Mouse (Mus musculus) limb, embryonic 13.5 days (tissue): ENCODE measurements at regions not wholly inside any gene's neighbourhood (a gene's known extent, or its start where the extent isn't known, plus 50 kb on each side); places are given as distances from the start of the nearest gene placed in this dataset.
A peak's percentile ranks its signal among the peaks of the same experiment; 100 is the strongest.

ENCODE experiments used
- ATAC-seq: fragments of 200-750 bp; cut with Nextera tagmentation; 2 replicates; pipeline ENCODE4 v1.8.0; 2017; ENCODE audit warnings: low read depth, moderate number of reproducible peaks, moderate TSS enrichment; ENCODE audit not compliant: low FRiP score
- H3K27ac ChIP-seq: fragments of 300-500 bp; sonication (generic); 2 replicates; pipeline ENCODE4 v1.5.1; 2015; ENCODE audit warnings: inconsistent platforms, mild to moderate bottlenecking, moderate library complexity
- H3K27me3 ChIP-seq: fragments of 300-500 bp; sonication (generic); 2 replicates; pipeline ENCODE4 v1.6.1; 2015; ENCODE audit warnings: mild to moderate bottlenecking, inconsistent platforms
- H3K36me3 ChIP-seq: fragments of 300-500 bp; sonication (generic); 2 replicates; pipeline ENCODE4 v1.6.1; 2015; ENCODE audit warnings: inconsistent platforms, mild to moderate bottlenecking, moderate library complexity
- H3K4me1 ChIP-seq: fragments of 300-500 bp; sonication (generic); 2 replicates; pipeline ENCODE4 v1.6.1; 2015; ENCODE audit warnings: inconsistent platforms
- H3K4me2 ChIP-seq: fragments of 300-500 bp; sonication (generic); replicated peaks from 2 replicates; pipeline ENCODE4 v1.6.1; 2015; ENCODE audit warnings: inconsistent platforms, mild to moderate bottlenecking, moderate library complexity
- H3K4me3 ChIP-seq: fragments of 300-500 bp; sonication (generic); 2 replicates; pipeline ENCODE4 v1.5.1; 2015; ENCODE audit warnings: moderate library complexity, mild to moderate bottlenecking, inconsistent platforms
- H3K9ac ChIP-seq: fragments of 300-500 bp; sonication (generic); 2 replicates; pipeline ENCODE4 v1.6.1; 2015; ENCODE audit warnings: mild to moderate bottlenecking, inconsistent platforms
- H3K9me3 ChIP-seq: fragments of 300-500 bp; sonication (generic); 2 replicates; pipeline ENCODE4 v1.6.1; 2016; ENCODE audit warnings: inconsistent platforms
- WGBS: fragments of 180-500 bp; shearing (Covaris S2); methylation state at CpG from one replicate; pipeline ENCODE4 v1.1.7; 2015; 5-methylcytosine and 5-hydroxymethylcytosine counted together

DNA sequence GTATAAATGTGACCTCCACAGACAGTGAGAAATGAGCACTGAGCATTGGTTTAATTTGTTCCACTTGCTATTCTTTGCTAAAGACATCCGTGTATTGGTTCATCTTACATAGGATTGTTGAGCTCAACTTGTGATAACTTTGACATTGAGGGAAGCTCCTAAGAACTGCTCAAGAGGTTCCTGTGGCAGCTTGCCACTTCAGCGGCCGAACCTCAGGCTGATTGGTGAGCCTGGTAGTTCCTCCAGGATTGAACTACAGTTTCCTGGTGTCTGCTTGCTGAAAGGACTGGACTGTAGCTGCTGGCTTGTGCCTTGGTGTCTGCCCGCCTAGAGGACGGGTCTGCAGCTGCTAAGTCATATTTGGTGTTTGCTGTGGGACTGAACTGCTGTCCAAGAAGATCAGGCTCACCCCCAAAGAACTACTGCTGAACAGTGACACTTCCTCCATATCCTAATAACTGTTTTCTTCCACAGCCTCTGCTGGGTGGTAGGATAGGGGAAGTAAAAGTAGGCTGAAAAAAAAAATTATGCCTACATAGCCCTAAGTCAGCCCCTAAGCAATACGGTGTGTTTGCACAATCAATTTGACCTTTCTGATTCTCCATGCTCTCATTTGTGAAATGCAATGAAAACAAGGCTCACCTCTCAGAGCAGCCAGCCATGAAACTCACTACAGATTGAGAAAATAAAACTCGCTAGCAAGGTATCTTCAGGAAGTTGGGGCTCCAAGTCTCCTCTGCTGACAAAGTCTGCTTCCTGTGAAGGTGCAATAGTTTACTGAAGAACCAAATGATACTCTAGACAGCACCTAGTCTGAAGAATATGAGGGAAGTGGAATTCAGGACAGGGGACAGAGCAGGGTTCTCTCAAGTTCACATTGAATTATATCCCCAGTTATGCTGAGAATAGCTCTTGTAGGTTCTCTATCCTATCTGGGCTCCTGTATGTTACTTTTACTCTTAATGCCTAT is 844.8 kb upstream of the Lrrc6 start:
- Histone ChIP-seq H3K27ac (no peak overlapping the region), H3K9ac (no peak overlapping the region), H3K9me3 (no peaks in the 10 kb centered on the region), H3K27me3 (no peaks in the 10 kb centered on the region), H3K36me3 (no peaks in the 10 kb centered on the region), H3K4me3 (no peak overlapping the region), H3K4me1 (no peaks in the 10 kb centered on the region), H3K4me2 (no peak overlapping the region)
- ATAC-seq: no peak
- WGBS: 80% methylated on average over 7 of the region's 7 CpGs

DNA sequence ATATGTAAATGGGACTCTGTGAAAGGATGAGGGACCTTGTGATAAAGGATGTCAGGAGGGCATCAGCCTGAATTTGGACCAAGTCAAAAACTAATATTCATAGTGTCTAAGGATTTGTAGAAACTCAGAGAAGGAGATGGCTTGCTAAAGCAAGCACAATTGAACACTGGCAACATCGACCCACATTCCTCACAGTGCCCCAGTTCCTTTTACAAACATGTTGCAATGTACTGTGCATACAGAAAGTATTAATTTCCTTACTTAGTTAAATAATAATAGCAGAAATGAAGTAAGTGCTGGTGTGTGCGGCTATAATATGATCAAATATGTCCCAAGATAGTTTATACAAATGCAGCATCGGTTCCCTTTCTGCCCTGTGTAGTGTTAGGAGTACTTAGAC is 841.3 kb upstream of the Lrrc6 start:
- no peak overlapping the region for H3K9ac ChIP-seq
- no peak overlapping the region for H3K4me2 ChIP-seq
- WGBS: 86% methylated on average over 3 of the region's 3 CpGs
- no peak for ATAC-seq
- 0 out of 2 replicates have a peak, but pooled peaks cover under 1% of the 10 kb centered on the region for H3K4me1 ChIP-seq
- no peaks in the 10 kb centered on the region for H3K36me3 ChIP-seq
- H3K27ac ChIP-seq: no peak overlapping the region
- H3K4me3 ChIP-seq: no peak overlapping the region
- H3K9me3 ChIP-seq: no peaks in the 10 kb centered on the region
- no peaks in the 10 kb centered on the region for H3K27me3 ChIP-seq

DNA sequence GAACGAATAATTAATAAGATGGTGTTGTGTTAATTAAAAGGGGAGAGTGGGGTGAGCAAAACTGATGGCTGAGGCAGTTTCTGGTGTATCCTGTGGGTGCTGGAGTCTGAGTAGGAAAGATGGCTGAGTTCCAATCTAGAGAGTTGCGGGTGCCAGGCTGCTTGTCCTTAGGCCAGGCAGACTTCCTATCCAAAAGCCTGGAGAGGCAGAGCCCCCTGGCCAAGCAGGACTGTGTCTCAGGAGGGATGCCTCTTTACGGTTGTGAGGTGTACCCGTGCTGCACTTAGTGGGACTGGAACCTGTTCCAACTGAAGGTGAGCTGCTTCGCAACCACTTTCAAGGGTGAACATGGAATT is 836.3 kb upstream of the Lrrc6 start:
- 90% methylated on average over 5 of the region's 5 CpGs for WGBS
- no peaks in the 10 kb centered on the region for H3K9me3 ChIP-seq
- ATAC-seq: no peak
- H3K4me2 ChIP-seq: no peak overlapping the region
- H3K27me3 ChIP-seq: no peaks in the 10 kb centered on the region
- no peak overlapping the region for H3K4me3 ChIP-seq
- no peaks in the 10 kb centered on the region for H3K36me3 ChIP-seq
- H3K4me1 ChIP-seq: 0 out of 2 replicates have a peak, but pooled peaks cover 5% of the 10 kb centered on the region
- no peak overlapping the region for H3K27ac ChIP-seq
- no peak overlapping the region for H3K9ac ChIP-seq

DNA sequence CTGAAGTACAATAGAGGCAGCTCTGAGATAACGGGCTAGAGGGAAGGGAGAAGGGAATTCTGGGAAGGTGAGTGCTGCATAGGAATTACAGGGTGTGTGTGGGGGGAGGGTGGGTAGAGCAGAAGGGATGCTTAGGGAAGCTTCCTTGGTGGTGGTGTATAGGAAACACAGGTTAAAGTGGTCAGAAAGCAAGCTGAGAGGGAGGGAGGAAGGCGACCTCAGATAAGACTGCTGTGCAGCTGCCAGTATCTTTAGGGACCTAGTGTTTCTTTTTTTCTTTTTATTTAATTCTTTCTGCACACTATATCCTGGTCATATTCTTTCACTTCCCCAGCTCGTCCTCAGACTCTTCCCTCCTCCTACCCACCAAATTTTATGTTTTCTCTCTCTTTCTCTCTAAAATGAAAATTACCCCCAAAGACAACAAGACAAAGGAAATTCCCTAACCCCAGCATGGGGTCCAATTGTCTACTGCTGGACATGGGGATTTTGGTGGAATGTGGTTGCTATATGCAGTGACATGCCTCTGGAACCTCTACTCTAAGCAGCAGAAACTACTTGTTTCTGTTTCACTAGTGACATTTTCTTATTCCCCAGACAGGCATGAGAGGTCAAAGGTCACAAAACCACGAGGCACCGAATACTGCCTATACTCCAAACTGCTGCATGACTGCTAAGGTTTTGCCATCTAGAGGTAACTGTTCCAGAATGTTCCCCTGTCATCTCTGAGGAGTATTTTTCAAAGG is 835.8 kb upstream of the Lrrc6 start:
- no peaks in the 10 kb centered on the region for H3K27me3 ChIP-seq
- H3K36me3 ChIP-seq: no peaks in the 10 kb centered on the region
- H3K27ac ChIP-seq: no peak overlapping the region
- no peak overlapping the region for H3K4me3 ChIP-seq
- H3K9ac ChIP-seq: no peak overlapping the region
- H3K4me2 ChIP-seq: no peak overlapping the region
- no peak for ATAC-seq
- no peaks in the 10 kb centered on the region for H3K9me3 ChIP-seq
- H3K4me1 ChIP-seq: 0 out of 2 replicates have a peak, but pooled peaks cover 5% of the 10 kb centered on the region
- WGBS: 61% methylated on average over 5 of the region's 5 CpGs

DNA sequence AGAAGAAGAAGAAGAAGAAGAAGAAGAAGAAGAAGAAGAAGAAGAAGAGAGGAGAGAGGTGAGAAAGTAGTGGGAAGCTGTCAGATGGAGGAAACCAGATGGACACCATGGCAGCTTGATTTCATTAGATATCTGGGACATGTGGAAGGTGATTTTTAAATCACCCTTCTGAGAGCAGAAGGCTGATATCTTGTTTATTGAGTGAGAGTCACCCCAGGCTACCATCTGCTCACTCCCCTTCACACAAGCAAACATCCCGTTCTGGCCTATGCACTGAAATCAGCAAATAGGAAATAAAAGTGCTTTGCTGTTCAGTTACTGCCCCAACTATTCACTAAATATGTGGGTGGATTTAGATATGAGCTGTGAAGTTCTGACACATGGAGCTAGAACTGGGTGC is 831.8 kb upstream of the Lrrc6 start:
- 0 out of 2 replicates have a peak, but pooled peaks cover 5% of the 10 kb centered on the region for H3K4me1 ChIP-seq
- no peaks in the 10 kb centered on the region for H3K9me3 ChIP-seq
- no peak overlapping the region for H3K4me3 ChIP-seq
- H3K36me3 ChIP-seq: no peaks in the 10 kb centered on the region
- no peak overlapping the region for H3K27ac ChIP-seq
- WGBS: 59% methylated on average over 1 of the region's 1 CpGs
- ATAC-seq: no peak
- no peak overlapping the region for H3K9ac ChIP-seq
- no peak overlapping the region for H3K4me2 ChIP-seq
- no peaks in the 10 kb centered on the region for H3K27me3 ChIP-seq

DNA sequence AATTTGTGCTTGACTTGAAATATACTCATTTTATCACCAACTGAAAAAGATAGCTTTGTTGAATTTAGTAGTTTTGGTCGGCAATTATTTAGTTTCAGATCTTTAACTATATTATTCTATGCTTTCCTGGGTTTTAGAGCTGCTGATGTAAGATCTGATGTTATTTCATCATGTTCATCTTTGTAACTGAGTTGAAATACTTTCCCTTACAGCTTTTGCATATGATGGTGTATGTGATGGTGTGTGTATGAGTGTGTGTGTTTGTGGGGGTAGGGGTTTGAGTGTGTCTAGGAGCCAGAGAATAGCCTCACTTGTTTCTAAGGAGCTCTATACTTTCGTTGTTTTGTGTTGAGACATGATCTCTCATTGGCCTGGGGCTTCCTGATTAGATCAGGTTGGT is 819.6 kb upstream of the Lrrc6 start:
- Histone ChIP-seq H3K4me1 (no peaks in the 10 kb centered on the region), H3K4me2 (no peak overlapping the region), H3K9me3 (no peaks in the 10 kb centered on the region), H3K36me3 (no peaks in the 10 kb centered on the region), H3K27ac (no peak overlapping the region), H3K9ac (no peak overlapping the region), H3K4me3 (no peak overlapping the region), H3K27me3 (no peaks in the 10 kb centered on the region)
- ATAC-seq: no peak
- WGBS: 87% methylated on average over 2 of the region's 2 CpGs

DNA sequence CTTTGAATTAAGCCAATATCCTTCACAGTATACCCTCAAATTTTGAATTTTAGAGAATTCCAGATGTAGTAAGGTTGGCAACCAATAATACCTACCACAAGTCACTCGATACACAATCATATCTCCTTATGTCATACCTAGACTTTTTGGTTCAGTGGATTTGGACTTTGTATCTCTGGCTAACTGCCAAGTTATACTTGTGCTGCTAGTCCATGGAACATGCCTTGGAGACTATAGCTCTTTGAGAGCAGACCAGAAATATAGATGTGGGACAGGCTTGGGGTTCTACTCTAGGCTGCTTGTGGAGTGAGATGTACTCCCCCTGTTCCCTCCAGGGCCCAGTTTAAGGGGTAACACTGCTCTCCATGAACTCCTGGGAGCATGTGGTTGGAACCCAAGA is 814.5 kb upstream of the Lrrc6 start:
- Histone ChIP-seq H3K4me1 (no peaks in the 10 kb centered on the region), H3K4me3 (no peak overlapping the region), H3K9ac (no peak overlapping the region), H3K27ac (no peak overlapping the region), H3K4me2 (no peak overlapping the region), H3K36me3 (no peaks in the 10 kb centered on the region), H3K27me3 (no peaks in the 10 kb centered on the region), H3K9me3 (no peaks in the 10 kb centered on the region)
- no peak for ATAC-seq
- WGBS: 94% methylated on average over 1 of the region's 1 CpGs

DNA sequence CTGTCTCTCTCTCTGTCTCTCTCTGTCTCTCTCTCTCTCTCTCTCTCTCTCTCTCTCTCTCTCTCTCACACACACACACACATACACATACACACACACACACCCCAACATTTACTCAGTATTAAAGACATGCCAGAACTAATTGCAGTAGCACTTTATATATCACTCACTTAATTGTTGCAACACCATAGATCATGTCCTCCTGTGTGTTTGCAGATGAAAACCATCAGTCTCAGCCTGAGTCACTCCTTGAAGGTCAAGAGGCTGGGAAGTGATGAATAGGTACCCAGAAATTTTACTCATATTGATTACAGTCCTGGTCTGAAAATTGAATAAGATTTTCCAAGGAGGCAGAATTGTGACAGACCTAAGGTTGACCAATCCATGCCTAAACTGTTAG is 812.9 kb upstream of the Lrrc6 start:
- Histone ChIP-seq H3K4me1 (no peaks in the 10 kb centered on the region), H3K27ac (no peak overlapping the region), H3K4me3 (no peak overlapping the region), H3K9me3 (no peaks in the 10 kb centered on the region), H3K36me3 (no peaks in the 10 kb centered on the region), H3K4me2 (no peak overlapping the region), H3K9ac (no peak overlapping the region), H3K27me3 (no peaks in the 10 kb centered on the region)
- no peak for ATAC-seq

DNA sequence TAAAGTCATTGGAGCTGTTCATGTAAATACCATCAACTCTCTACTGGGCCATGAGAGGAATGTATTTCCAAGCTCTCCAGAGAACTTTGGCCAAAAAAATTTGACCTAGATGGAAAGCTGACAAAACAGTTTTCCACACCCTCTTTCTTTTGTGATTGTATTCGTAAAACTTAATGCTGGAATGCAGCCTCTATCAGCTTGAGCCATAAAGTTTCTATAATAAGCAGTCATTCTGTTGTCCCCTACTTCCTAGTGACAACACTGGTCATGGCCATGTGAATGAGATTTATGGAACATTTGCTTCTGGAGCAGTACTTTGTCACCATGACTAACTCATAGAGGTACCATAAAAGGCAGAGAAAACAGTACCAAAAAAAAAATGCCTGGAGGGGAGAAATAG is 805.0 kb upstream of the Lrrc6 start:
- no peak for ATAC-seq
- 54% methylated on average over 1 of the region's 1 CpGs for WGBS
- Histone ChIP-seq H3K4me3 (no peak overlapping the region), H3K4me1 (peaks cover 5% of the 10 kb centered on the region; the same call in 1 of the 2 replicates), H3K4me2 (no peak overlapping the region), H3K27me3 (no peaks in the 10 kb centered on the region), H3K9me3 (no peaks in the 10 kb centered on the region), H3K9ac (no peak overlapping the region), H3K36me3 (no peaks in the 10 kb centered on the region), H3K27ac (no peak overlapping the region)

DNA sequence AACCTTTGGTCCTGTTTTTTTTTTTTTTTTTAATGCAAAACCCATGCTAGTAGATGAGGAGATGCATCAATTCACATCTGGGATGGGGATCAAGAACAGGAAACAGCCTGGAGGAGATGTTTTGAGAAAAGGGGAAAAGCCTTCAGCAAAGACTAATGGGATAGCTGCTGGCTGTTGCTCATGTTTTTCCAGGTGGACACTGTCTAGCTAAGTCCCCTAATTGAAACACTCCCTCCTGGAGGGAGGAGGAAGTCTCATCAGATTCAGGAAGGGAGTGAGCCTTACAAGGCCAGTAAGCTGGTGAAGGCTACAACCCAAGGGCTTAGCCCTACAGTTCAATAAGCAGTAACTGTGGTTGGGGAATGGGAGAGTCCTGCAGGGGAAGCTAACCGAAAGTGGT is 803.1 kb upstream of the Lrrc6 start:
- WGBS: 83% methylated on average over 1 of the region's 1 CpGs
- Histone ChIP-seq H3K4me1 (peaks cover 5% of the 10 kb centered on the region; the same call in 1 of the 2 replicates), H3K9me3 (no peaks in the 10 kb centered on the region), H3K36me3 (no peaks in the 10 kb centered on the region), H3K27ac (0 out of 2 replicates have a peak overlapping the region, but pooled peaks have one; percentile 33), H3K4me2 (no peak overlapping the region), H3K4me3 (no peak overlapping the region), H3K9ac (no peak overlapping the region), H3K27me3 (no peaks in the 10 kb centered on the region)
- ATAC-seq: peak; percentile 36; the same call in 1 of the 2 replicates

DNA sequence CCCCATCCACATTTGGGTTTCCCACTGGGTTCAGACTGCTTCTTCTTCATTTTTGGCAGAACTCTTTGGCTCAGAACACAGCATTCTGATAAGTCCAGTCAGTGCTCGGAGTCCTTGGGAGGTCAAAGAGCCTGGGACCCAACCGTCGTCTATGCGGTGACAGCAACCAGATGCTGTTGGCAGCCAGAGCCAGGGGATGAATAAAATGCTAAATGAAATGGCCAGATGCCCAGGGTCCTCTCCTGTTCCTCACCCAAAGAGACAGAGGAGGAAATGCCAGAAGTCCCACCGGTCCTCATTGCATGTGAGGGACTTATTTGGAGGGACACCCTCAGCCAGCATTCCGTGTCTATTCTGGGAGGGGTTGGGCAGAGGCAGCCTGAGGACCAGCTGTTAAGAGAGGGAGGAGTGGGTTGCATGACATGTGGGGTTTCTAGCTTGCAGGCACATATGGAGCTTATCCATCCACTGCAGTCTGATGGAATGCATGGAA is 801.2 kb upstream of the Lrrc6 start:
- H3K9ac ChIP-seq: no peak overlapping the region
- ATAC-seq: peak; percentile 76
- no peak overlapping the region for H3K4me3 ChIP-seq
- H3K4me2 ChIP-seq: no peak overlapping the region
- no peaks in the 10 kb centered on the region for H3K27me3 ChIP-seq
- no peaks in the 10 kb centered on the region for H3K36me3 ChIP-seq
- peaks cover 5% of the 10 kb centered on the region; the same call in 1 of the 2 replicates for H3K4me1 ChIP-seq
- WGBS: 55% methylated on average over 6 of the region's 6 CpGs
- peak overlapping the region; percentile 52; the same call in 1 of the 2 replicates for H3K27ac ChIP-seq
- H3K9me3 ChIP-seq: no peaks in the 10 kb centered on the region

DNA sequence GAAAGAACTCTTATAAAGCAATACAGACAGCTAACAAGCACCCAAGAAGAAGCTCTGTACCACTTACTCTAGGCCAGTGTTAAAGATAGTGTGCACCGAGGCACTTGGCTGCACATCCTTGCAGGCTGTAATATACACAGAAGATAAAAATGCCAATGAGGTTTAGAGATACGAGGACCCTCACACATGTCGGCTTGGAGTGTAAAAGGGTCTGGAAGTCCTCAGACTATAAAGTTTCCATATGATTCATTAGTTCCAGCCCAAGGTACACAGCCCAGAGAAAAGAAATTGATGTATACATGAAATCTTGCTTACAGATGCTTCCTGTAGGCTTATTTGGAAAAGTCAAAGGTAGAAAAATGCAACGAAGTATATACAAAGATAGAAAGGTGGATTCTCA is 800.3 kb upstream of the Lrrc6 start:
- no peaks in the 10 kb centered on the region for H3K36me3 ChIP-seq
- ATAC-seq: no peak
- no peak overlapping the region for H3K9ac ChIP-seq
- H3K9me3 ChIP-seq: no peaks in the 10 kb centered on the region
- H3K27ac ChIP-seq: no peak overlapping the region
- H3K27me3 ChIP-seq: no peaks in the 10 kb centered on the region
- 63% methylated on average over 4 of the region's 4 CpGs for WGBS
- H3K4me3 ChIP-seq: no peak overlapping the region
- H3K4me1 ChIP-seq: peaks cover 5% of the 10 kb centered on the region; the same call in 1 of the 2 replicates
- H3K4me2 ChIP-seq: no peak overlapping the region
